Mouse (Mus musculus) kidney, embryonic 14.5 days (tissue): Measurements from ENCODE around the gene Trim26. TPM values are rescaled to one million over a fixed set of nuclear protein-coding genes. Genes with fewer than 3 reads are reported as not detected.

Source experiments
- ATAC-seq: fragments of 200-750 bp; cut with Nextera tagmentation; 2 replicates; pipeline ENCODE4 v1.8.0; 2017; ENCODE audit warnings: moderate number of reproducible peaks, mild to moderate bottlenecking, moderate TSS enrichment, moderate library complexity; ENCODE audit not compliant: low FRiP score, low TSS enrichment
- H3K27ac ChIP-seq: fragments of 300-500 bp; sonication (generic); 2 replicates; pipeline ENCODE4 v1.5.1; 2014; ENCODE audit warnings: low read depth, mild to moderate bottlenecking, low read length, moderate library complexity, mixed read lengths
- H3K27me3 ChIP-seq: fragments of 300-500 bp; sonication (generic); 2 replicates; pipeline ENCODE4 v1.6.1; 2014; ENCODE audit warnings: mild to moderate bottlenecking, low read length; ENCODE audit not compliant: control insufficient read depth, insufficient read depth
- H3K36me3 ChIP-seq: fragments of 300-500 bp; sonication (generic); 2 replicates; pipeline ENCODE4 v1.6.1; 2014; ENCODE audit warnings: low read length, mixed read lengths; ENCODE audit not compliant: control insufficient read depth, insufficient read depth
- H3K4me1 ChIP-seq: fragments of 300-500 bp; sonication (generic); 2 replicates; pipeline ENCODE4 v1.6.1; 2014; ENCODE audit warnings: low read length, mixed read lengths; ENCODE audit not compliant: control insufficient read depth, insufficient read depth
- H3K4me2 ChIP-seq: fragments of 300-500 bp; sonication (generic); replicated peaks from 2 replicates; pipeline ENCODE4 v1.6.1; 2014; ENCODE audit warnings: low read depth, mild to moderate bottlenecking, low read length
- H3K4me3 ChIP-seq: fragments of 300-500 bp; sonication (generic); 2 replicates; pipeline ENCODE4 v1.5.1; 2014; ENCODE audit warnings: mild to moderate bottlenecking, low read length
- H3K9ac ChIP-seq: fragments of 300-500 bp; sonication (generic); 2 replicates; pipeline ENCODE4 v1.6.1; 2014; ENCODE audit warnings: low read depth, mild to moderate bottlenecking, low read length, moderate library complexity
- H3K9me3 ChIP-seq: fragments of 300-500 bp; sonication (generic); 2 replicates; pipeline ENCODE4 v1.6.1; 2016; ENCODE audit warnings: low read length; ENCODE audit not compliant: control insufficient read depth
- WGBS: fragments of 180-500 bp; shearing (Covaris S2); extraction: QIAGEN DNeasy Blood & Tissue Kit; methylation state at CpG from one replicate; pipeline ENCODE4 v1.1.7; 2014; 5-methylcytosine and 5-hydroxymethylcytosine counted together
- polyA plus RNA-seq: library from polyadenylated mRNA; unstranded; fragments of >200 nt; fragmentation: Nextera tagmentation; extraction: Ambion mirVana; gene quantifications from 2 replicates; pipeline ENCODE4 v1.2.1, GENCODE M21; 2014

Gene Trim26
- polyA plus RNA-seq, 1 experiment from 2014 or later = 32.3 TPM

DNA sequence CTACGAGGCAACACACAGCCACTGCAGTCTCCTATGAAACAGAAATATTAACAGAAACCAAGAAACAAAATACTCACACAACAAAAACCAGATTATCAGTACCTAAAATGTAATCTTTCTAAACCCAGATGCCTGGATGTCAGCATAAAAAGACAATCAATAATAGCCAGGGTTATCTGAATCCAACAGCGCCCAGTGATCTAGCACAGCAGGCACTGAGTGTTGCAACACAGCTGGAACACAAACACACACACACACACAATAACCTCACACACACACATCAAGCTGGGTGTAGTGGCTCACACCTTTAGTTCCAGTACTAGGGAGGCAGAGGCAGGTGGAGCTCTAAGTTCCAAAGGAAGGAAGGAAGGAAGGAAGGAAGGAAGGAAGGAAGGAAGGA, 8.4 kb upstream of the Trim26 start:
- H3K4me2 ChIP-seq = no peak overlapping the region
- no peaks in the 10 kb centered on the region for H3K4me1 ChIP-seq
- no peak overlapping the region for H3K4me3 ChIP-seq
- no peaks in the 10 kb centered on the region for H3K27me3 ChIP-seq
- 82% methylated on average over 2 of the region's 2 CpGs for WGBS
- no peaks in the 10 kb centered on the region for H3K36me3 ChIP-seq
- no peak for ATAC-seq
- H3K9ac ChIP-seq = no peak overlapping the region
- H3K27ac ChIP-seq = no peak overlapping the region
- no peaks in the 10 kb centered on the region for H3K9me3 ChIP-seq

DNA sequence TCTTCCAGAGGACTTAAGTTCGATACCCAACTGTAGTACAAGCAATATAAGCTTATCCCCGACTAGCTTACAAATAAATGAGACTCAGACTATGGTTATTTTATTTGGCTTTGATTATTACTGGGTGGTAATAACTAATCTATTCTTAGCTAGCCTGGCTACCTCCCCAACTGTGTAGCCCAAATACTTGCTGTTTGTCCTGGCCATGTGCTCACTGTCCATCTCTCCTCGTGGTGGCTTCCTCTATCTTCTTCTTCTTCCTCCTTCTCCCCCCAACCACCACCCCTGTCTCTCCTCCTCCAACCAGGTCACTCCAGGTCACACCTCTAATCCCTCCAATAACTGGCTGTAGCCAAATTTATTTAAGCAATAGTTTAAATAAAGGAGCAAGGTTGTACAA, 6.5 kb upstream of the Trim26 start:
- Histone ChIP-seq H3K27ac (no peak overlapping the region), H3K4me3 (no peak overlapping the region), H3K36me3 (no peaks in the 10 kb centered on the region), H3K9ac (no peak overlapping the region), H3K4me1 (no peaks in the 10 kb centered on the region), H3K27me3 (no peaks in the 10 kb centered on the region), H3K9me3 (no peaks in the 10 kb centered on the region), H3K4me2 (no peak overlapping the region)
- no peak for ATAC-seq
- 78% methylated on average over 3 of the region's 3 CpGs for whole genome bisulfite sequencing

DNA sequence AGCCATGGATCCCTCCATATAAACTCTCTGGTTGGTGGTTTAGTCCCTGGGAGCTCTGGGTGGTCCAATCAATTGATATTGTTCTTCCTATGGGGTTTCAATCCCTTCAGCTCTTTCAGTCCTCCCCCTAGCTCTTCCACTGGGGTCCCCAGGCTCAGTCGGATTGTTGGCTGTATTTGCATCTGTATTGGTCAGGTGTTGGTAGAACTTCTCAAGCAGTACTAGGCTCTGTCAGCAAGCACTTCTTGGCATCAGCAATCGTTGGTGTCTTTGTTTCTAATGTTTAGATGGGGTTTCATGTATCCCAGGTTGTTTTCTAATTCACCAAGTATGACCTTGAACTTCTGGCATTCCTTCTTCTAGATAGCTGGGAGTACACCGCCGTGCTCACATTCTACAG, 4.2 kb upstream of the Trim26 start:
- ATAC-seq = no peak
- Histone ChIP-seq H3K27me3 (no peaks in the 10 kb centered on the region), H3K27ac (no peak overlapping the region), H3K36me3 (no peaks in the 10 kb centered on the region), H3K9me3 (no peaks in the 10 kb centered on the region), H3K4me3 (no peak overlapping the region), H3K4me1 (peaks cover 8% of the 10 kb centered on the region; the same call in 1 of the 2 replicates), H3K9ac (no peak overlapping the region), H3K4me2 (no peak overlapping the region)
- 55% methylated on average over 4 of the region's 4 CpGs for WGBS

DNA sequence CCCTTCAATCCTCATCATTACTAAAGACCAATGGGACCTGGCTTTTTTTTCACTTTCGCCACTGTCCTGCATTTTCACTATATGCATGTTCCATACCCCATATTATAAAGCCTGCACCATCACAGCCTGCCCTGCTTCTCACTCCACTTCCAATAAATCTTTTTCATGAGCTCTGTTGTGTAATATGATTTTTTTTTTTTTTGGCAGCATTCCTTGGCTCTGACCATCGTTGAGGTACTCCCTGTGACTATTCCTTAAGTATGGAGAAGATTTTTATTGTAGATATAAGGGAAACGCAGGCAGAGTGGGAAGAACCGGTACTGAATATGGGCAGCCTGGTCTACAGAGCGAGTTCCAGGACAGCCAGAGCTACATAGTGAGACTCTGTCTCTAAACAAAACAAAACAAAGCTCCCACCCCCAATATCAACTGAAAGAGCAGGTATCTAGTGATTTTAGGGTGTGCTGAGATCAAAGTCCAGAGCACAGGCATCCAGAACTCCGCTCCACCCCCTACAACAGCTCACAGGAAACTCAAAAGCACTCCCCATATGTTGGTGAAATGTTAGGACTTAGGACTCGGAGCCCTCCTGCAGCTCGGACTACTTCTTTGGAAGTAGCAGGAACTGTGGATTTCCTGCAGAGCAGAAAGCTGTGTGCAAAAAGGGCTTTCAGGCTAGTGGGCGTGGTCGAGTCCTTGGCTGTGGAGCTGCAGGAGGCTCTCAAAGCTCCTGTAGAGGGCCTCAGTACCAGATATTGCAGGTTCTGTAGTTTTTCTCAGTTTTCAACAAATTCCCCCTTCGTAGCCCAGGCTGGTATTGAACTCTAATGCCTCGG, 1.1 kb upstream of the Trim26 start:
- H3K27me3 ChIP-seq = no peaks in the 10 kb centered on the region
- WGBS = 33% methylated on average over 12 of the region's 12 CpGs
- peak overlapping the region; percentile 65; the same call in 1 of the 2 replicates for H3K4me3 ChIP-seq
- peaks cover 13% of the 10 kb centered on the region; the same call in 1 of the 2 replicates for H3K4me1 ChIP-seq
- peak; percentile 20; the same call in 1 of the 2 replicates for ATAC-seq
- no peaks in the 10 kb centered on the region for H3K9me3 ChIP-seq
- no peaks in the 10 kb centered on the region for H3K36me3 ChIP-seq
- H3K27ac ChIP-seq = peak overlapping the region; percentile 67; the same call in 1 of the 2 replicates
- 0 out of 2 replicates have a peak overlapping the region, but pooled peaks have one; percentile 87 for H3K9ac ChIP-seq
- H3K4me2 ChIP-seq = peak overlapping the region; percentile 63

DNA sequence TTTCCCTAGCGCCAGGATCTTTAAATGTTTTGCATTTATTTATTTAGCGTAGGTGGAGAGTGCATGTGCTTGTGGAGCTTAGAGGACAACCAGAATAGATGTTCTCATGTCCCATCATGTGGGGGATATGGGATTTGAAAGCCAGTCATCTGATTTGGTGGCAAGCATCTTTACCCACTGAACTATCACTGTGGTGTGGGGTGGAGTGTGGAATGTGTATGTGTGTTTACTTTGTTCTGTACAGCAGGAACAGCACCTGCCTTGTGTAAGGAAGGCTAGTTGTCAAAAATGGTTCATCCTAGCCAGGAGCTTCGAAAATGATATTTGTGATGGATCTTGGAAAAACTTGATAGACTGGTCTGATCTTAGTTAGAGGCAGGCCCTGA, 514 bp upstream of the Trim26 start:
- Histone ChIP-seq H3K27ac (peak overlapping the region; percentile 67; the same call in 1 of the 2 replicates), H3K36me3 (no peaks in the 10 kb centered on the region), H3K4me3 (peak overlapping the region; percentile 65), H3K4me1 (peaks cover 13% of the 10 kb centered on the region; the same call in 1 of the 2 replicates), H3K27me3 (no peaks in the 10 kb centered on the region), H3K9me3 (no peaks in the 10 kb centered on the region), H3K9ac (peak overlapping the region; percentile 87; the same call in 1 of the 2 replicates), H3K4me2 (peak overlapping the region; percentile 63)
- ATAC-seq = no peak
- WGBS = 19% methylated on average over 3 of the region's 3 CpGs

DNA sequence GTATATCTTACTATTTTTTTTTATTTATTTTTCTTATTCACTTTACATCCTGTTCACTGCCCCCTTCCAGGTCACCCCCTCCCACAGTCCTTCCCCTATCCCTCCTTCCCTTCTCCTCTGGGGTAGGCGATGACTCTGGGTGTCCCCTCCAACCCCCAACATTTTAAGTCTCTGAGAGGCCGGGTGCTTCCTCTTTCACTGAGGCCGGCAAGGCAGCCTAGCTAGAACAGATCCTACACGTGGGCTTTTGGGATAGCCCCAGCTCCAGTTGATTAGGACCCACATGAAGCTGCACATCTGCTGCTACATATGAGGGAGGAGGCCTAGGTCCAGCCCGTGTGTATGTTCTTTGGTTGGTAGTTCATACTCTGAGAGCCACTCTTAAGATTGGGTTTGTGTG, 2.1 kb downstream of the Trim26 start:
- Histone ChIP-seq H3K9ac (no peak overlapping the region), H3K4me1 (peaks cover 18% of the 10 kb centered on the region; the same call in 1 of the 2 replicates), H3K4me2 (no peak overlapping the region), H3K27me3 (no peaks in the 10 kb centered on the region), H3K4me3 (no peak overlapping the region), H3K27ac (no peak overlapping the region), H3K9me3 (no peaks in the 10 kb centered on the region), H3K36me3 (no peaks in the 10 kb centered on the region)
- 82% methylated on average over 5 of the region's 5 CpGs for WGBS
- ATAC-seq = no peak

DNA sequence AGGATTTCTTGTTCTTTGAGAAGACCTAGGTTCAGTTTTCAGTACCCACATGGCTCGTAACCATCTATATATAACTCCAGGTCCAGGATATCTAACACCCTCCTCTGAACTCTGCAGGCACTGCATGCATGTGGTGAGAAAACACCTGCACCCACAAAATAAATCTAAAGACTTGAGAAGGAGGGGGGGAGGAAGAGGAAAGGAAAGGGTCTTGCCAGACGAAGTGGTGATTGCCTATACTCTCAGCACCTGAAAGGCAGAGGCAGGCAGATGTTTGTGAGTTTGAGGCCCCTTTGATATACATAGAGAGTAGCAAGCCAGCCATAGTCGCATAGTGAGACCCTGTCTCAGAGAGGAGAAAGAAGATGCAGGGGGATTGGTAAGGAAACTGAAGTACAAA, 3.0 kb downstream of the Trim26 start:
- WGBS = 81% methylated on average over 3 of the region's 3 CpGs
- peaks cover 20% of the 10 kb centered on the region; the same call in 1 of the 2 replicates for H3K4me1 ChIP-seq
- no peaks in the 10 kb centered on the region for H3K36me3 ChIP-seq
- H3K4me2 ChIP-seq = no peak overlapping the region
- no peaks in the 10 kb centered on the region for H3K27me3 ChIP-seq
- no peak overlapping the region for H3K27ac ChIP-seq
- no peaks in the 10 kb centered on the region for H3K9me3 ChIP-seq
- H3K4me3 ChIP-seq = no peak overlapping the region
- no peak for ATAC-seq
- H3K9ac ChIP-seq = no peak overlapping the region

DNA sequence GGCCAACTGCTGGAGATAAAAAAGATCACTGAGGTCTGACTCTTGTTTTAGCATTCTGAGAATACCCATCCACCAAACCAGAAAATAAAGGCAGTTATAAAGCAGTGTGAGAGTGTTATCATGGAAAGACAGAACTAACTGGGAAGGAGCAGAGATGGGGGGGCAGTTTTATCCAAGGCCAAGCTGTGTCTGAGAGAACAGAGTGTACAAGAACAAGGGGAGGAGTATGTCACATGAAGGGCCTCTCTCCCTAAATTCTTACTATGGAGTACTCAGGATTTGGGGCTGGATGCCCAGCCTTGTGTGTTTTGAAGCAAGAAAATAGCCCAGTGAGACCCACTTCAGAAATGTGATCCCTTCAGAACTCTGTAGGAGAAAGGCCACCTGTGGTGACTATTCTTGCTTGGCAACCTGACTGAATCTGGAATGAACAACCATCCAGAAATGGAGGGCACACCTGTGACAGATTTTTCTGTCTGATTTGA, 4.1 kb downstream of the Trim26 start:
- no peak overlapping the region for H3K4me3 ChIP-seq
- no peak overlapping the region for H3K27ac ChIP-seq
- no peak overlapping the region for H3K9ac ChIP-seq
- H3K4me2 ChIP-seq = no peak overlapping the region
- H3K4me1 ChIP-seq = peaks cover 18% of the 10 kb centered on the region; the same call in 1 of the 2 replicates
- no peaks in the 10 kb centered on the region for H3K9me3 ChIP-seq
- no peaks in the 10 kb centered on the region for H3K27me3 ChIP-seq
- no peak for ATAC-seq
- no peaks in the 10 kb centered on the region for H3K36me3 ChIP-seq

DNA sequence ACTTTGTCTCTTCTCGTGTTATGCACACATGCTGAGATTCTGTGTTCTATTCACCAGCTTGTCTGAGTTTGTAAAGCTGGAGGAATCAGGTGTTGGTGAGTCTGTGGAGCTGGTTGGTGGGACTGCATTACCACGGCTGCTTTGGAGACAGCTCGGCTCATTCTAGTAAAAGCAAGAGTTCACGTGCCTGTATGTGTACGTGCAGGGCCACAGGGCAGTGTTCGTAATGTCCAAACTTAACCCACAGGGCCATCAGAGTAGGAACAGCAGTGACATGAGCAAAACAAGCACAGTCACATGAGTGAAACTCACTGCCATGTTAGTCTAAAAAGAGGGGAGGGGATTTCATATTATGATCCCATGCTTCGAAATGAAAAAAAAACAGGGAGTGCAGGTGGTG, 6.8 kb downstream of the Trim26 start:
- H3K4me1 ChIP-seq = peaks cover 7% of the 10 kb centered on the region; the same call in 1 of the 2 replicates
- H3K9ac ChIP-seq = no peak overlapping the region
- H3K4me3 ChIP-seq = no peak overlapping the region
- no peaks in the 10 kb centered on the region for H3K9me3 ChIP-seq
- H3K27me3 ChIP-seq = no peaks in the 10 kb centered on the region
- no peak overlapping the region for H3K27ac ChIP-seq
- WGBS = 78% methylated on average over 7 of the region's 7 CpGs
- ATAC-seq = no peak
- peaks cover 4% of the 10 kb centered on the region; the same call in 1 of the 2 replicates for H3K36me3 ChIP-seq
- no peak overlapping the region for H3K4me2 ChIP-seq
